Mouse (Mus musculus) kidney, embryonic 16.5 days (tissue): Measurements from ENCODE around the gene Bcat1. TPM values are rescaled to one million over a fixed set of nuclear protein-coding genes. Genes with fewer than 3 reads are reported as not detected.

Source experiments
- ATAC-seq: fragments of 200-750 bp; cut with Nextera tagmentation; 2 replicates; pipeline ENCODE4 v1.8.0; 2017; ENCODE audit warnings: moderate TSS enrichment; ENCODE audit not compliant: low FRiP score, low TSS enrichment
- H3K27ac ChIP-seq: fragments of 300-500 bp; sonication (generic); 2 replicates; pipeline ENCODE4 v1.5.1; 2014; ENCODE audit warnings: low read length
- H3K27me3 ChIP-seq: fragments of 300-500 bp; sonication (generic); 2 replicates; pipeline ENCODE4 v1.6.1; 2014; ENCODE audit warnings: low read length, control low read depth, mixed read lengths; ENCODE audit not compliant: insufficient read depth
- H3K36me3 ChIP-seq: fragments of 300-500 bp; sonication (generic); 2 replicates; pipeline ENCODE4 v1.6.1; 2014; ENCODE audit warnings: low read length, control low read depth, mixed read lengths; ENCODE audit not compliant: insufficient read depth
- H3K4me1 ChIP-seq: fragments of 300-500 bp; sonication (generic); 2 replicates; pipeline ENCODE4 v1.6.1; 2014; ENCODE audit warnings: low read length, control low read depth, mixed read lengths; ENCODE audit not compliant: insufficient read depth
- H3K4me2 ChIP-seq: fragments of 300-500 bp; sonication (generic); replicated peaks from 2 replicates; pipeline ENCODE4 v1.6.1; 2014; ENCODE audit warnings: low read depth, low read length
- H3K4me3 ChIP-seq: fragments of 300-500 bp; sonication (generic); 2 replicates; pipeline ENCODE4 v1.5.1; 2014; ENCODE audit warnings: mild to moderate bottlenecking, low read length
- H3K9ac ChIP-seq: fragments of 300-500 bp; sonication (generic); replicated peaks from 2 replicates; pipeline ENCODE4 v1.6.1; 2014; ENCODE audit warnings: low read length
- H3K9me3 ChIP-seq: fragments of 300-500 bp; sonication (generic); 2 replicates; pipeline ENCODE4 v1.6.1; 2016; ENCODE audit warnings: low read length, control low read depth
- WGBS: fragments of 180-500 bp; shearing (Covaris S2); extraction: QIAGEN DNeasy Blood & Tissue Kit; methylation state at CpG from one replicate; pipeline ENCODE4 v1.1.7; 2014; 5-methylcytosine and 5-hydroxymethylcytosine counted together
- polyA plus RNA-seq: library from polyadenylated mRNA; unstranded; fragments of >200 nt; fragmentation: Nextera tagmentation; extraction: Ambion mirVana; gene quantifications from 2 replicates; pipeline ENCODE4 v1.2.1, GENCODE M21; 2015

The Bcat1 gene
- polyA plus RNA-seq, 1 experiment from 2014 or later: 7.1 TPM

DNA sequence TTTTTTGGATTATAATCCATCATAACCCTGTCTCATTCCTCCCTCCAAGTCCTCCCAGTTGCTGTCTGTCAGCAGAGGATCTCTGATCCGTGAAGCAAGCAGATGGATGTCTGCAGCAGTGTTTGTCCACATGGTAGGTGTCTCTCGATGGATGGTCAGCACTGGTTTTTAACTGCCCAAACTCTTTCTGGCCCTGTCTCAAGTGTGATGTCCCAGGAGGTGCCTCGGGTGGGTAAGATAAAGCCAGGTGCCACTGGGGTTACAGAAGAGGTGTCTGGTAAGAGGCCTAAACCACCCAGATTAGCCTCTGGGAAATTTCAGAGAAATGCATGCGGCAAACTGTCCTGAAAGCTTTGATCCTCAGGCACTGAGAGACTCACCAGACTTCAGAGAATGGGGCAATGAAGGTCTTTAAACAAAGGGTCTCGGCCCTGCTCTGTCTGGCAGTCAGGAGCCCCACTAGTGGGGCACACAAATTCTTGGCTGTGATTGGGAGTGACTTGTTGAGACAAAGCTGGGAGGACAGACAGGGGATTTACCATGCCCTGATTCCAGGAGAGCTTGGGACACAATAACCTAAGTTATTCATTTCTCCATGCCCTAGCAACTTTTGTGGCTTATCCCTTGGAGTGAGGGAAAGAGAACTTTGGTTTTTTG, 12.6 kb downstream of the Bcat1 start:
- Histone ChIP-seq H3K4me3 (no peak overlapping the region), H3K4me1 (peaks cover 9% of the 10 kb centered on the region; the same call in 1 of the 2 replicates), H3K4me2 (no peak overlapping the region), H3K9ac (no peak overlapping the region; the same call in 1 of the 2 replicates), H3K27me3 (no peaks in the 10 kb centered on the region), H3K36me3 (no peaks in the 10 kb centered on the region), H3K27ac (peak overlapping the region; percentile 38; the same call in 1 of the 2 replicates), H3K9me3 (no peaks in the 10 kb centered on the region)
- 29% methylated on average over 5 of the region's 5 CpGs for WGBS
- ATAC-seq: no peak

DNA sequence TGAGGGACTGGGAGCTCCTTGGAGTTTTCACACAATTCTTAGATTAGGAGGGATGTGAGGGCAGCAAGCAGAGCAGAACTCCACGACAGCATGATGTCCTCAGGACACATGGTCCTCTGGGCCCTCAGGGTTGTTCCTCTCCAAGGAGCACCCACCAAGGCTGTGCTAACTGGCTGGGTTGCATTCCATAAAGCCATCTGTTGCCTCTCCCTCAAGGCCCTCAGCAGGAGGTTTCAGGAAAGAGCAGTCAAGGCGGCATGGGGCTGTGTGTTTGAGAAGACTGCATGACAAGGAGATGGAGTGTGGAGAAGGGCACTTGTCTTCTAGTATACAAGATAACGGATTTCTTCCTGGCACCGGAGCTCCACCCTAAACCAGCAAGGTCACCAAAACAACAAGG, 13.2 kb downstream of the Bcat1 start:
- no peaks in the 10 kb centered on the region for H3K27me3 ChIP-seq
- no peak overlapping the region for H3K4me2 ChIP-seq
- H3K4me1 ChIP-seq: peaks cover 9% of the 10 kb centered on the region; the same call in 1 of the 2 replicates
- no peaks in the 10 kb centered on the region for H3K9me3 ChIP-seq
- no peaks in the 10 kb centered on the region for H3K36me3 ChIP-seq
- WGBS: 46% methylated on average over 4 of the region's 4 CpGs
- H3K9ac ChIP-seq: no peak overlapping the region
- ATAC-seq: peak; percentile 78
- 0 out of 2 replicates have a peak overlapping the region, but pooled peaks have one; percentile 5 for H3K27ac ChIP-seq
- no peak overlapping the region for H3K4me3 ChIP-seq

DNA sequence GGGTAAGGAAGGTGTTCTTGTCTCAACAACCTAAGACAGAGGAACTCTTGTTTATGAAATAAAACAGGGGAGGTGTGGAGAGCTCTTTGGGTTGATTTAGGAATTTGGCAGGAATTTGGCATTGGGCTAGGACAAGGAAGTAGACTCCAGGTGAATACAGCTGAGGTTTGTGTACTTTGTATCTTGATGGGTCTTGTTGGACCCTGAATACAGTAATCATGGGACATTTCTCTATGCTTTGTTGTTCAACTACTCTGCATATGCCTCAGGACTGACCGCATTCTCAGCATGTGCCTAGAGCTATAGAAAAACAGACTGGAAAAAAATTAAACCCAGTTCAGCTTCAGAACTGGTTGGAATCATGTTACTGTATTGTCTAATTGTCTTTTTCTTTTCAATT, 14.6 kb downstream of the Bcat1 start:
- ATAC-seq: no peak
- Histone ChIP-seq H3K9ac (no peak overlapping the region), H3K36me3 (no peaks in the 10 kb centered on the region), H3K27me3 (no peaks in the 10 kb centered on the region), H3K9me3 (no peaks in the 10 kb centered on the region), H3K4me3 (no peak overlapping the region), H3K4me1 (peaks cover 11% of the 10 kb centered on the region), H3K27ac (no peak overlapping the region), H3K4me2 (no peak overlapping the region)
- 90% methylated on average over 1 of the region's 1 CpGs for WGBS

DNA sequence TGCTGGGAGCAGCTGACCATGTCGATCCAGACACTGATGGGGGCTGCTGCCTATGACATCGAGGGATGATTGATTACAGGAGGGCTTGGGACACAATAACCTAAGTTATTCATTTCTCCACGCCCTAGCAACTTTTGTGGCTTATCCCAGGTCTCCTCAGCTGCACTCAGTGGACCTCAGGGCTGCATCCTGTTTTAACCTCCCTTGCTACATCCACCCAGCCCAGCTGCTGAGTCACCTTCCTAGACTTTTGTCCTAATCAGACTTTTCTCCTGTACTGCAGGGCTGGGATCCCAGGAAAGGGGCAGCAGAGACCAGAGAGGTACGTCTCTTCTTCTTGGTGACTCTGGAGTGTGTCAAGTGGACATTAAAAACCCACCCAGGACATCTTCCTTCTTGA, 19.9 kb downstream of the Bcat1 start:
- Histone ChIP-seq H3K27me3 (no peaks in the 10 kb centered on the region), H3K9me3 (no peaks in the 10 kb centered on the region), H3K4me2 (0 out of 2 replicates have a peak overlapping the region, but pooled peaks have one; percentile 10), H3K27ac (no peak overlapping the region), H3K9ac (no peak overlapping the region), H3K4me1 (peaks cover 15% of the 10 kb centered on the region), H3K4me3 (no peak overlapping the region), H3K36me3 (no peaks in the 10 kb centered on the region)
- 49% methylated on average over 4 of the region's 4 CpGs for WGBS
- peak; percentile 84 for ATAC-seq

DNA sequence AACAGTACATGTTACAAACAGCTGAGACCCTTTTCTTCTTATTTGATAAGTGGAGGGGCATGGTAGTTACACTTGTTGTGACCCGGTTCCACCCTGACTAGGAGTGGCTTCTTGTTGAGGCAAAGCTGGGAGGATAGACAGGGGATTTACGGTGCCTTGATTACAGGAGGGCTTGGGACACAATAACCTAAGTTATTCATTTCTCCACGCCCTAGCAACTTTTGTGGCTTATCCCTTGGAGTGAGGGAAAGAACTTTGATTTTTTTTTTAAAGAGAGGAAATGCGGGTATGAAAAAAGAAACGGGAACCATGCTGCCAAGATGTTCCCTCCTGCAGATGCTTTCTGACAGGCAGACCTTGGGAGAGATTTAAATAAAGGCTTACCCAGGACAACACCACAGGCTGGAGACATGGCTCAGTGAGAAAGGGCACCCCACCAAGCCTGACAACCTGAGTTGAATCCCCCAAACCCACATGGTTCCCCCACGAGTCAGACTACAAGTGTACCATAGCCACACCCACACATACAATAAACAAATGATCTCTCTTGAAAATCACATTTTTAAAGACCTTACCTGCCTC, 20.6 kb downstream of the Bcat1 start:
- Histone ChIP-seq H3K4me3 (no peak overlapping the region), H3K9me3 (no peaks in the 10 kb centered on the region), H3K4me2 (peak overlapping the region; percentile 10; the same call in 1 of the 2 replicates), H3K36me3 (no peaks in the 10 kb centered on the region), H3K27ac (no peak overlapping the region), H3K27me3 (no peaks in the 10 kb centered on the region), H3K9ac (no peak overlapping the region), H3K4me1 (peaks cover 15% of the 10 kb centered on the region)
- ATAC-seq: no peak
- 28% methylated on average over 6 of the region's 6 CpGs for WGBS

DNA sequence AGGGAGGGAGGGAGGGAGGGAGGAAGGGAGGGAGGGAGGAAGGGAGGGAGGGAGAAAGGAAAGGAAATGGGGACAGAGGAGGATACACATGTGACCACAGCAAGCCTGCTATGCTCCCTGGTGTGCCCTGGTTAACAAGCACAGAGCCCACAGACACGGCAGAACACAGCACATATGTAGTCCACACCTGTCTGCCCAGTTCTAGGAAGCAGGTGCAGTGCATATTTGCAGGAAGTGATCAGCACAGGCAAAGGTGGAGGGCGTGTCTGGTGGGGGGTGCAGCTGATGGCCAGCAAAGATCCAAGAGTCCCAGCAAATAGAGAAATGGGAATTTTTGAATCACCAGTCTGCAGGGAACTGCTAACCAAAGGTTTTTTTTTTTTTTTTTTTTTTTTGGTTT, 23.3 kb downstream of the Bcat1 start:
- WGBS: 78% methylated on average over 2 of the region's 2 CpGs
- no peak overlapping the region for H3K27ac ChIP-seq
- H3K4me1 ChIP-seq: peaks cover 21% of the 10 kb centered on the region
- H3K9me3 ChIP-seq: no peaks in the 10 kb centered on the region
- H3K4me3 ChIP-seq: no peak overlapping the region
- no peak overlapping the region for H3K4me2 ChIP-seq
- peaks cover 9% of the 10 kb centered on the region; the same call in 1 of the 2 replicates for H3K27me3 ChIP-seq
- no peaks in the 10 kb centered on the region for H3K36me3 ChIP-seq
- H3K9ac ChIP-seq: no peak overlapping the region
- ATAC-seq: no peak

DNA sequence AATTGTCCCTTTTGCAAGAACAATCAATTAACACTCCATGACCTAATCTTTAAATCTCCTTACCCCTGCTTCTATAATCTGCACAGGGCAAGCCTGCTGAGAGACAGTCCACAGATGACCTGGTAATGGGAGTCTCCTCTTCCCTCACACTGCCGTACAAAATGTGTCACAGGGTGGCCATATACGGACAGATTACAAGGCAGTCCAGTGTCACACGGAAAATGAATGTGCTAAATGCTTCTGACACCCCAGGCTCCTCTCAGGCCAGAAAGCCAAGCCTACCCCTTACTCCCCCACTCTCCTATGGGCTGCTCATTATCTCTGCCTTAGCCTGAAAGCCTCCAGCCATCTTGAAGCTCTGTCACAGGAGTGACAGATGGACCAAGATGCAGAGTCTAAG, 25.1 kb downstream of the Bcat1 start:
- Histone ChIP-seq H3K4me2 (no peak overlapping the region), H3K27ac (no peak overlapping the region), H3K27me3 (peaks cover 9% of the 10 kb centered on the region; the same call in 1 of the 2 replicates), H3K36me3 (no peaks in the 10 kb centered on the region), H3K9ac (no peak overlapping the region), H3K9me3 (no peaks in the 10 kb centered on the region), H3K4me3 (no peak overlapping the region), H3K4me1 (peaks cover 15% of the 10 kb centered on the region)
- 44% methylated on average over 3 of the region's 3 CpGs for WGBS
- ATAC-seq: no peak

DNA sequence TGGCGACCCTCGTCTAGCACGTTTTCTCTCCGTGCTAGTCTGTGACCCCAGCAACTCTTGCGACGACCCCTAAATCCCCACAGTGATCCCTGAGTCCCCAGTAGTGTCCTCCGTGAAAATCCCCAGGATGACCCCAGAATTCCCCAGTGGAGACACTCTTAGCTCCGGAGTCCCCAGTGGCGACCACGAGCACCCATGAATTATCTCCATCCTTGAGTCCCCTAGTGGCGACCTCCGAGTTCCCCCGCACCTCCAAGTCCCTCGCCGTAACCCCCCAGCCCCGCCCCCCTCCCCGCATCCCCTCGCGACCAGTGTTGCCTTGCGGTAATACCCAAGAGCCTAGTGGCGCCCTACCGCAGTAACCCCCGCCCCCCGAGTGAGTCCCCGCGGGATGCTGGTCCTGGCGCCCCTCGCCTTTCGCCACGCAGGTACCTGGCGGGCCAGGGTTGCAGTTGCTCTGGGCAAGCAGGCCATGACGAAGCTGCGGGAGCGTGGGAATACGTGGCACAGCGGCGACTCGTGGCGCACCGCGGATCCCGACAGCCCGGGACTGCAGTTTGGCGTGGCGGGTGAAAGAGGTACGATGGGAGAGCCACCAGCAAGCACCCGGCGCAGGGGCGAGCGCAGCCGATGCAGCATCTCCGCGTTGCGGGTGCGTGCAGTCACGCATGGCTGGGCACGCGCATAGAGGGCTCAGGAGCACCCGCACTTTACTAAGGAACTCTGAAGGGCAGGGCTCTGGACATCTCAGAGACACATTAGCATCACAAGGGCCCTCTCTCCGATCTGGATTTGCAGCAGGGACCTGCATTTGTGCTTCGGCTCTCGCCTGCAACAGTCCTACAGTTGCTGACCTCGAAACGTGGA, 27.6 kb downstream of the Bcat1 start:
- Histone ChIP-seq H3K4me2 (peak overlapping the region; percentile 92), H3K4me1 (peaks cover 6% of the 10 kb centered on the region), H3K27me3 (peaks cover 9% of the 10 kb centered on the region; the same call in 1 of the 2 replicates), H3K9ac (peak overlapping the region; percentile 49), H3K9me3 (no peaks in the 10 kb centered on the region), H3K27ac (no peak overlapping the region), H3K4me3 (peak overlapping the region; percentile 48), H3K36me3 (no peaks in the 10 kb centered on the region)
- WGBS: 9% methylated on average over 64 of the region's 64 CpGs
- peak; percentile 33; the same call in 1 of the 2 replicates for ATAC-seq

DNA sequence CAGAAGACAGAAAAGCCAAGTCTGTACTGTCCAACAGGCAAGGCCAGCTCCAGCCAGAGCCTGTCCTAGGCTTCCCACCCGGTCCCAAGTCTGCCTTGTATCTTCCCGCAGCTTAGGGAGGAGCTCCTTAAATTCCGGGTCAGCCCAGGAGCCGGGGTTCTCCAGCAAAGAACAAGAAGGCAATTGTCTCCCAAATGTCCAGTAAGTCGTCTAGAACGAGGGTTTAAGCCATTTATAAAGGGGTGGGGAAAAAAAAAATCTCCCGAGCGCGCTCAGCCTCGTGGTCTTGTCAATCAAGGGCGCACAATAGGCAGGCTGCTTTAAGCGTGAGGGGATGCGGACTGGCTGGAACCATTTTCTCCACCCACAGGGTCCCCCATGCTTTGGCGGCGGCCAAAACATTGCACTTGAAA, 28.5 kb downstream of the Bcat1 start:
- Histone ChIP-seq H3K4me3 (peak overlapping the region; percentile 48), H3K36me3 (no peaks in the 10 kb centered on the region), H3K9ac (0 out of 2 replicates have a peak overlapping the region, but pooled peaks have one; percentile 22), H3K4me1 (peaks cover 6% of the 10 kb centered on the region), H3K9me3 (no peaks in the 10 kb centered on the region), H3K4me2 (peak overlapping the region; percentile 92), H3K27ac (no peak overlapping the region), H3K27me3 (peaks cover 9% of the 10 kb centered on the region; the same call in 1 of the 2 replicates)
- no peak for ATAC-seq
- 28% methylated on average over 15 of the region's 15 CpGs for WGBS
